Mouse (Mus musculus) cerebellum, adult 11-12 months (tissue): ENCODE results near the gene Metap1.

Source experiments
- DNase-seq: peaks from one replicate; pipeline ENCODE4 v3.0.0; 2022

Gene Metap1

GRCm38 (mm10) chr3:138489327-138490033 lies at the start of gene Metap1:
Metap1 (minus strand) TSS chr3:138489515.
- DNase-seq, result peak; percentile 95

- no peak for DNase-seq
Measured at GRCm38 (mm10) chr3:138536031-138536430, 46.7 kb upstream of the Metap1 start.

- DNase-seq, result no peak
Measured at GRCm38 (mm10) chr3:138532764-138533163, 43.4 kb upstream of the Metap1 start.

- no peak for DNase-seq
Measured at GRCm38 (mm10) chr3:138531479-138532181, 42.3 kb upstream of the Metap1 start.

GRCm38 (mm10) chr3:138530578-138531478 lies 41.5 kb upstream of the Metap1 start:
- DNase-seq, result no peak

- DNase-seq, result no peak
Measured at GRCm38 (mm10) chr3:138528265-138528664, 39.0 kb upstream of the Metap1 start.

GRCm38 (mm10) chr3:138527667-138528231 lies 38.4 kb upstream of the Metap1 start:
- peak; percentile 74 for DNase-seq

- DNase-seq, result peak; percentile 98
Measured at GRCm38 (mm10) chr3:138526916-138527666, 37.8 kb upstream of the Metap1 start.

- peak; percentile 33 for DNase-seq
Measured at GRCm38 (mm10) chr3:138526073-138526915, 37.0 kb upstream of the Metap1 start, which contains the start of gene Eif4e. Eif4e (plus strand) TSS chr3:138526179.

- DNase-seq, result no peak
Measured at GRCm38 (mm10) chr3:138525494-138525893, 36.2 kb upstream of the Metap1 start.

- DNase-seq, result no peak
Measured at GRCm38 (mm10) chr3:138523956-138524355, 34.6 kb upstream of the Metap1 start.

GRCm38 (mm10) chr3:138519218-138519617 lies 29.9 kb upstream of the Metap1 start:
- DNase-seq, result no peak

GRCm38 (mm10) chr3:138517881-138518280 lies 28.6 kb upstream of the Metap1 start:
- DNase-seq, result no peak

GRCm38 (mm10) chr3:138515656-138516370 lies 26.5 kb upstream of the Metap1 start:
- DNase-seq, result no peak

GRCm38 (mm10) chr3:138514749-138515148 lies 25.4 kb upstream of the Metap1 start:
- no peak for DNase-seq

GRCm38 (mm10) chr3:138513243-138513642 lies 23.9 kb upstream of the Metap1 start:
- no peak for DNase-seq

- DNase-seq, result no peak
Measured at GRCm38 (mm10) chr3:138510471-138510870, 21.2 kb upstream of the Metap1 start.

- DNase-seq, result no peak
Measured at GRCm38 (mm10) chr3:138509581-138509980, 20.3 kb upstream of the Metap1 start.

- no peak for DNase-seq
Measured at GRCm38 (mm10) chr3:138506749-138507148, 17.4 kb upstream of the Metap1 start.

GRCm38 (mm10) chr3:138503754-138504153 lies 14.4 kb upstream of the Metap1 start:
- no peak for DNase-seq
